Mouse (Mus musculus) E14TG2a.4 (cell line): ENCODE measurements around the gene Ppwd1.

ENCODE experiments used
- CTCF ChIP-seq: conservative IDR thresholded peaks from 2 replicates; pipeline ENCODE4 v1.5.1; 2014; ENCODE audit warnings: low read length
- POU5F1 ChIP-seq: IDR thresholded peaks from 2 replicates; pipeline ENCODE4 v1.6.1; 2014; ENCODE audit warnings: low read length, borderline replicate concordance

- TF ChIP-seq CTCF (no peak), POU5F1 (no peak)
Measured at GRCm38 (mm10) chr13:104228384-104229066, at the start of gene Ppwd1, which contains the start of gene Cenpk.
